Mouse (Mus musculus) myocyte (in vitro differentiated cells): ENCODE data around the gene Myo15b. TPM values are rescaled to one million over a fixed set of nuclear protein-coding genes. Genes with fewer than 3 reads are reported as not detected.

Experiments used
- H3K27me3 ChIP-seq: one replicate; pipeline ENCODE4 v1.6.1; 2011; ENCODE audit not compliant: control insufficient read depth, insufficient read depth, insufficient read length
- H3K36me3 ChIP-seq: one replicate; pipeline ENCODE4 v1.6.1; 2011; ENCODE audit not compliant: control insufficient read depth, insufficient read depth
- H3K4me2 ChIP-seq: one replicate; pipeline ENCODE4 v1.6.1; 2011; ENCODE audit warnings: low read depth, control low read depth
- H3K4me3 ChIP-seq: one replicate; pipeline ENCODE4 v1.5.1; 2011; ENCODE audit warnings: mild to moderate bottlenecking, control low read depth, moderate library complexity
- H3K79me2 ChIP-seq: one replicate; pipeline ENCODE4 v1.6.1; 2011; ENCODE audit not compliant: control insufficient read depth, insufficient read depth
- H3ac ChIP-seq: one replicate; pipeline ENCODE4 v1.6.1; 2011; ENCODE audit not compliant: control insufficient read depth, insufficient read length
- CEBPB ChIP-seq: IDR thresholded peaks from 2 replicates; pipeline ENCODE4 v1.6.1; 2011; ENCODE audit warnings: mild to moderate bottlenecking, moderate library complexity; ENCODE audit not compliant: poor library complexity, insufficient read depth, severe bottlenecking
- E2F4 ChIP-seq: IDR thresholded peaks from one replicate; pipeline ENCODE4 v1.6.1; 2011; ENCODE audit warnings: mild to moderate bottlenecking, control low read depth, moderate library complexity; ENCODE audit not compliant: insufficient read depth
- MAX ChIP-seq: IDR thresholded peaks from one replicate; pipeline ENCODE4 v1.6.1; 2011; ENCODE audit warnings: low read depth, mild to moderate bottlenecking, control low read depth
- MYOD1 ChIP-seq, 3 experiments: IDR thresholded peaks; one replicate each; pipeline ENCODE4 v1.6.1; 2011; ENCODE audit warnings: control low read depth in 2 of 3, low read depth in 2 of 3, mild to moderate bottlenecking in 2 of 3, moderate library complexity in 1 of 3; ENCODE audit not compliant: insufficient read length in 2 of 3, control insufficient read depth in 1 of 3
- MYOG ChIP-seq, 3 experiments: IDR thresholded peaks; one replicate each; pipeline ENCODE4 v1.6.1; 2011; ENCODE audit warnings: control low read depth in 2 of 3, low read depth in 2 of 3, mild to moderate bottlenecking in 2 of 3; ENCODE audit not compliant: insufficient read length in 2 of 3, control insufficient read depth in 1 of 3, insufficient read depth in 1 of 3
- POLR2A ChIP-seq: IDR thresholded peaks from one replicate; pipeline ENCODE4 v1.6.1; 2011; ENCODE audit warnings: low read depth, mild to moderate bottlenecking, control low read depth, moderate library complexity; ENCODE audit not compliant: insufficient read length
- POLR2AphosphoS2 ChIP-seq: IDR thresholded peaks from one replicate; pipeline ENCODE4 v1.6.1; 2011; ENCODE audit warnings: low read depth, control low read depth; ENCODE audit not compliant: insufficient read length
- REST ChIP-seq: IDR thresholded peaks from one replicate; pipeline ENCODE4 v1.6.1; 2011; ENCODE audit warnings: mild to moderate bottlenecking, control low read depth, moderate library complexity; ENCODE audit not compliant: insufficient read depth, insufficient read length
- SRF ChIP-seq: IDR thresholded peaks from one replicate; pipeline ENCODE4 v1.6.1; 2011; ENCODE audit warnings: low read depth; ENCODE audit not compliant: control insufficient read depth, insufficient read length
- TCF12 ChIP-seq: IDR thresholded peaks from one replicate; pipeline ENCODE4 v1.6.1; 2011; ENCODE audit warnings: mild to moderate bottlenecking, control low read depth; ENCODE audit not compliant: poor library complexity, insufficient read depth, severe bottlenecking
- TCF3 ChIP-seq: IDR thresholded peaks from one replicate; pipeline ENCODE4 v1.6.1; 2011; ENCODE audit warnings: low read depth, control low read depth; ENCODE audit not compliant: insufficient read length
- USF1 ChIP-seq: IDR thresholded peaks from one replicate; pipeline ENCODE4 v1.6.1; 2011; ENCODE audit warnings: low read depth, mild to moderate bottlenecking, control low read depth, moderate library complexity
- polyA plus RNA-seq: library from polyadenylated mRNA; unstranded; fragments of >200 nt; fragmentation: generic; extraction: Trizol; gene quantifications from one replicate; pipeline ENCODE4 v1.2.1, GENCODE M21; 2012; ENCODE audit warnings: missing spikeins

Myo15b gene
- polyA plus RNA-seq, 1 experiment = 0.23 TPM

DNA sequence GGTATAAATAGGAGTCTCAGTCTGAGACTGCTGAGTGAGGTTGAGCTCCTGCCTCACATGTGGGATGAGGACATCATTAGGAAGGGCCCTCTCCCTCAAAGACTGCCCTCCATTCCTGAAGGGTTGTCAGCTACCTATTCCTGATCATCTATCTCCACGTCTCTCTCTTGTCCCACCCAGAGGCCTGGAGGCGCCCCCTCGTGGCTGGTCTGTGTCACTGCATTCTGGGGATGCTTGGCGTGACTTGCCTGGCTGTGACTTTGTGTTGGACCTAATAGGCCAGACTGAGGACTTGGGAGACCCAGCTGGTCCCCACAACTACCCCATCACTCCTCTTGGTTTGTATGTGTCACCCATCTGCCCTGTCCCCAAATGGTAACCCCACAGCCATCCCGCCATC is 22.8 kb downstream of the Myo15b start:
- Histone ChIP-seq H3ac (no peak overlapping the region), H3K4me2 (no peak overlapping the region), H3K27me3 (peaks cover 72% of the 10 kb centered on the region), H3K4me3 (no peak overlapping the region), H3K36me3 (no peaks in the 10 kb centered on the region), H3K79me2 (no peaks in the 10 kb centered on the region)
- TF ChIP-seq CEBPB = no peak
- TF ChIP-seq MAX = no peak
- no peak for TF ChIP-seq POLR2AphosphoS2
- TF ChIP-seq MYOD1 (IDR thresholded peaks at IDR 0.05; ENCODE audit: control insufficient read depth in 1 of 3, insufficient read length in 2 of 3, low read depth in 2 of 3) = no peak
- no peak for TF ChIP-seq USF1
- no peak for TF ChIP-seq POLR2A

DNA sequence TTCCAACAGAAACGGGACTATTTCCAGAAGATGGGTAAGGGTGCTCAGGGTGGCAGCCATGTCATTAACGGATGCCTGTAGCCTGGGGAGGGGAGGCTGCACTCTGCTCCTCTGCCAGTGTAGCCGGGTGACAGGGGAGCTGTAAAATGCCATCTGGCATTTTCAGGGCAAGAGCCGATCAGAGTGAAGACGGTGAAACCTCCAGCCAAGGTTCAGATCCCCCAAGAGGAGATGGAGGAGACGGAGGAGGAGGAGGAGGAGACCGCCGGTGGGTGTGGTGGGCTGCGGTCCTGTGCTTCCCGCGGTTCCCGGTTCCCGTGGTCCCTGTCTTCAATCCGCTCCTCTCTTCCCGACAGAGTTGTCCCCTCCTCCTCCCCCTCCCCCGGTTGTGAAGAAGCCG is 25.0 kb downstream of the Myo15b start:
- no peak for TF ChIP-seq CEBPB
- no peak for TF ChIP-seq POLR2A
- no peak for TF ChIP-seq TCF12
- no peak for TF ChIP-seq MYOD1 (IDR thresholded peaks at IDR 0.05; ENCODE audit: control insufficient read depth in 1 of 3, insufficient read length in 2 of 3, low read depth in 2 of 3)
- no peak for TF ChIP-seq USF1
- TF ChIP-seq POLR2AphosphoS2 = no peak
- no peak for TF ChIP-seq E2F4
- TF ChIP-seq REST = no peak
- TF ChIP-seq TCF3 = no peak
- no peak for TF ChIP-seq SRF
- no peak for TF ChIP-seq MYOG (IDR thresholded peaks at IDR 0.05; ENCODE audit: control insufficient read depth in 1 of 3, insufficient read depth in 1 of 3, insufficient read length in 2 of 3, low read depth in 2 of 3)
- no peak for TF ChIP-seq MAX
- H3K27me3 ChIP-seq = peaks cover 73% of the 10 kb centered on the region
- H3K79me2 ChIP-seq = no peaks in the 10 kb centered on the region
- H3K4me2 ChIP-seq = no peak overlapping the region
- no peak overlapping the region for H3ac ChIP-seq
- H3K36me3 ChIP-seq = no peaks in the 10 kb centered on the region
- H3K4me3 ChIP-seq = no peak overlapping the region

DNA sequence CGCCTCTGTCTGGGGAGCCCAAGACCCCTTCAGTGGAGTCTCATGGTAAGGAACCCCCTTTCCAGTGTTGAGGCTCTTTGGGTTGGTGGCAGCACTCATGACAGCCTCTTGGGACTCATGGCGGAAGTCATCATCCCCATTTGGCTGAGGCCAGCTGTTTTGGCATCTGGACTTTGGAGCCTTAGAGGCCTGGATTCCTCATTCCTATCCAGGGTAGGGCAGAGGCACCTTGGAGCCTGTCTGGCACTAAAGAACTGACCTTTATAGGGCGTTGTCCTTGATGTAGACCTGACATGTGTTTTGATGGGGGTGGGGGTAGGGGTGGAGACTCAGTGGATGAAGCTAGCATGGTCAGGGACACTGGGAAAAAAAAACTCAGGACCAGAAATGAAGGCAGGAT is 26.2 kb downstream of the Myo15b start:
- no peak overlapping the region for H3K4me3 ChIP-seq
- H3ac ChIP-seq = no peak overlapping the region
- no peaks in the 10 kb centered on the region for H3K36me3 ChIP-seq

DNA sequence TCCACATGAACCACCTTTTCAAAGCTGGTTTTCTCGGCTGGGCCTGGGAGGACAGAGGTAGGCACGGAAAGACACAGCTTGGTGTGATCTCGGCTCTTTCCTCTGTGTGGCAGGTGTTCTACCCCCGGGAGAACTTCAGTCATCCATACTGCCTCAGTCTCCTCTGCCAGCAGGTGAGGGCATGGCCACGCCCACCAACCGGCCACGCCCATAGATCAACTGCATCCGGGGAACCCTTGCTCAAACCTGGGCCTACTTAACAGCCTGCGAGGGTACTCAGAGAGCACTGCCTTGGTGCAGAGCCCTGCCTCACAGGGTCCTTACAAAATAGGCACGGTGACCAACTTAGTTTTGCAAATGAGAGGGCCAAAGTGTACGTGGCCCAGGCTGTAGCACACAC is 27.1 kb downstream of the Myo15b start:
- Histone ChIP-seq H3K4me3 (no peak overlapping the region), H3K79me2 (no peaks in the 10 kb centered on the region), H3K36me3 (no peaks in the 10 kb centered on the region), H3K4me2 (no peak overlapping the region), H3ac (no peak overlapping the region), H3K27me3 (peaks cover 61% of the 10 kb centered on the region)
- TF ChIP-seq E2F4 = no peak
- no peak for TF ChIP-seq TCF3
- TF ChIP-seq TCF12 = no peak
- TF ChIP-seq CEBPB = no peak
- TF ChIP-seq MYOD1 (IDR thresholded peaks at IDR 0.05; ENCODE audit: control insufficient read depth in 1 of 3, insufficient read length in 2 of 3, low read depth in 2 of 3) = no peak
- TF ChIP-seq USF1 = no peak
- TF ChIP-seq SRF = no peak
- TF ChIP-seq MAX = no peak
- no peak for TF ChIP-seq REST
- no peak for TF ChIP-seq POLR2AphosphoS2
- no peak for TF ChIP-seq POLR2A
- no peak for TF ChIP-seq MYOG (IDR thresholded peaks at IDR 0.05; ENCODE audit: control insufficient read depth in 1 of 3, insufficient read depth in 1 of 3, insufficient read length in 2 of 3, low read depth in 2 of 3)

More for the DNA sequence above, 26.2 kb downstream of the Myo15b start:
- no peak overlapping the region for H3K4me2 ChIP-seq
- H3K27me3 ChIP-seq = peaks cover 70% of the 10 kb centered on the region
- no peak for TF ChIP-seq POLR2AphosphoS2
- no peak for TF ChIP-seq MYOG (IDR thresholded peaks at IDR 0.05; ENCODE audit: control insufficient read depth in 1 of 3, insufficient read depth in 1 of 3, insufficient read length in 2 of 3, low read depth in 2 of 3)
- no peak for TF ChIP-seq USF1
- TF ChIP-seq E2F4 = no peak
- no peak for TF ChIP-seq REST
- no peak for TF ChIP-seq TCF3
- no peak for TF ChIP-seq SRF
- no peak for TF ChIP-seq POLR2A
- no peak for TF ChIP-seq MYOD1 (IDR thresholded peaks at IDR 0.05; ENCODE audit: control insufficient read depth in 1 of 3, insufficient read length in 2 of 3, low read depth in 2 of 3)
- TF ChIP-seq MAX = no peak
- TF ChIP-seq TCF12 = no peak
- TF ChIP-seq CEBPB = no peak
- H3K79me2 ChIP-seq = no peaks in the 10 kb centered on the region

DNA sequence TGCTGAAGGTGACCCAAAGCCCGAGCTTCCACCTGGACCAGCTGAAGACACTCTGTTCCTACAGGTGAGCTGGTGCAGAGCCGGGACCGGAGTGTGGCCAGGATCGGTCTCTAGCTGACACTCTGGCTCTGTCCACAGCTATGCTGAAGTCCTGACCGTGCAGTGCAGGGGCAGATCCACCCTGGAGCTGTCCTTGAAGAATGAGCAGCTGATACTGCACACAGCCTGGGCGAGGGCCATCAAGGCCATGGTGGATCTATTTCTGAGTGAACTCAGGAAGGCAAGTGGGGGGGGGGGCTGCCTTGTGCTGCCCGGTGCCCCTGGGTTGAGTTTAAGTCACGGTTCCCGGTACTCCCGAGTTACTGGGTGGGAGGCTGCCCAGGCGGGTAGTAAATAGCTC is 28.2 kb downstream of the Myo15b start:
- Histone ChIP-seq H3ac (no peak overlapping the region), H3K27me3 (peaks cover 64% of the 10 kb centered on the region), H3K4me3 (no peak overlapping the region), H3K79me2 (no peaks in the 10 kb centered on the region), H3K4me2 (no peak overlapping the region), H3K36me3 (no peaks in the 10 kb centered on the region)
- TF ChIP-seq MYOD1 (IDR thresholded peaks at IDR 0.05; ENCODE audit: control insufficient read depth in 1 of 3, insufficient read length in 2 of 3, low read depth in 2 of 3) (no peak), MYOG (IDR thresholded peaks at IDR 0.05; ENCODE audit: control insufficient read depth in 1 of 3, insufficient read depth in 1 of 3, insufficient read length in 2 of 3, low read depth in 2 of 3) (peak in 1 of 3 experiments; percentile 15), POLR2AphosphoS2 (no peak)
